Mouse (Mus musculus): Measurements from ENCODE around the gene Adamtsl4. TPM values are rescaled to one million over a fixed set of nuclear protein-coding genes. Genes with fewer than 3 reads are reported as not detected.
"Not testable (repeated sequence)": the region's sequence is repeated elsewhere in the genome, so short reads cannot be mapped to it uniquely, and the experiment has no call there.

The Adamtsl4 gene
- polyA plus RNA-seq, 1 experiment from 2014 or later = 7.0 TPM

- no peak for ATAC-seq (ENCODE audit: insufficient number of reproducible peaks, insufficient read depth, low FRiP score, low read depth)
- Histone ChIP-seq H3K9me3 (ENCODE audit: control insufficient read depth, low read length) (no peaks in the 10 kb centered on the region), H3K4me2 (ENCODE audit: low read length) (no peak overlapping the region), H3K36me3 (ENCODE audit: control insufficient read depth, insufficient read depth, low read length) (no peaks in the 10 kb centered on the region), H3K27me3 (ENCODE audit: control insufficient read depth, insufficient read depth, low read length) (no peaks in the 10 kb centered on the region), H3K9ac (ENCODE audit: low read length) (0 out of 2 replicates have a peak overlapping the region, but pooled peaks have one; percentile 13), H3K4me3 (ENCODE audit: control insufficient read depth in 1 of 2, insufficient read depth in 1 of 2, low read depth in 1 of 2, low read length in 2 of 2) (no peak overlapping the region), H3K4me1 (ENCODE audit: control insufficient read depth in 2 of 2, insufficient read depth in 2 of 2, low read length in 2 of 2) (peaks cover 42 to 63% of the 10 kb centered on the region in 2 experiments), H3K27ac (replicated peaks in 1 of 2; ENCODE audit: control insufficient read depth in 1 of 2, insufficient read depth in 1 of 2, low read depth in 2 of 2, low read length in 2 of 2) (peak overlapping the region; percentile 68 to 88)
- WGBS = 9% methylated on average over 7 of the region's 7 CpGs
Measured at GRCm38 (mm10) chr3:95696360-95696759, 8.6 kb upstream of the Adamtsl4 start.

- no peak for ATAC-seq (ENCODE audit: insufficient number of reproducible peaks, insufficient read depth, low FRiP score, low read depth)
- no peaks in the 10 kb centered on the region for H3K27me3 ChIP-seq (ENCODE audit: control insufficient read depth, insufficient read depth, low read length)
- 38% methylated on average over 3 of the region's 3 CpGs for WGBS
- no peaks in the 10 kb centered on the region for H3K36me3 ChIP-seq (ENCODE audit: control insufficient read depth, insufficient read depth, low read length)
- H3K4me1 ChIP-seq (ENCODE audit: control insufficient read depth in 2 of 2, insufficient read depth in 2 of 2, low read length in 2 of 2) = peaks cover 38 to 58% of the 10 kb centered on the region in 2 experiments
- H3K4me3 ChIP-seq (ENCODE audit: control insufficient read depth in 1 of 2, insufficient read depth in 1 of 2, low read depth in 1 of 2, low read length in 2 of 2) = no peak overlapping the region
- no peaks in the 10 kb centered on the region for H3K9me3 ChIP-seq (ENCODE audit: control insufficient read depth, low read length)
- peak overlapping the region; percentile 68 to 88 for H3K27ac ChIP-seq (replicated peaks in 1 of 2; ENCODE audit: control insufficient read depth in 1 of 2, insufficient read depth in 1 of 2, low read depth in 2 of 2, low read length in 2 of 2)
- H3K4me2 ChIP-seq (ENCODE audit: low read length) = peak overlapping the region; percentile 32
- peak overlapping the region; percentile 47 for H3K9ac ChIP-seq (ENCODE audit: low read length)
Measured at GRCm38 (mm10) chr3:95695796-95696195, 8.1 kb upstream of the Adamtsl4 start.

GRCm38 (mm10) chr3:95694808-95695703 lies 7.3 kb upstream of the Adamtsl4 start:
- no peaks in the 10 kb centered on the region for H3K36me3 ChIP-seq (ENCODE audit: control insufficient read depth, insufficient read depth, low read length)
- H3K9me3 ChIP-seq (ENCODE audit: control insufficient read depth, low read length) = no peaks in the 10 kb centered on the region
- peak overlapping the region; percentile 78 to 88 for H3K27ac ChIP-seq (replicated peaks in 1 of 2; ENCODE audit: control insufficient read depth in 1 of 2, insufficient read depth in 1 of 2, low read depth in 2 of 2, low read length in 2 of 2)
- peak overlapping the region; percentile 47 for H3K9ac ChIP-seq (ENCODE audit: low read length)
- H3K4me2 ChIP-seq (ENCODE audit: low read length) = peak overlapping the region; percentile 32
- H3K4me3 ChIP-seq (ENCODE audit: control insufficient read depth in 1 of 2, insufficient read depth in 1 of 2, low read depth in 1 of 2, low read length in 2 of 2) = no peak overlapping the region
- 48% methylated on average over 11 of the region's 11 CpGs for WGBS
- peaks cover 42 to 58% of the 10 kb centered on the region in 2 experiments for H3K4me1 ChIP-seq (ENCODE audit: control insufficient read depth in 2 of 2, insufficient read depth in 2 of 2, low read length in 2 of 2)
- ATAC-seq (ENCODE audit: insufficient number of reproducible peaks, insufficient read depth, low FRiP score, low read depth) = peak; percentile 44; the same call in 1 of the 2 replicates
- no peaks in the 10 kb centered on the region for H3K27me3 ChIP-seq (ENCODE audit: control insufficient read depth, insufficient read depth, low read length)

DNA sequence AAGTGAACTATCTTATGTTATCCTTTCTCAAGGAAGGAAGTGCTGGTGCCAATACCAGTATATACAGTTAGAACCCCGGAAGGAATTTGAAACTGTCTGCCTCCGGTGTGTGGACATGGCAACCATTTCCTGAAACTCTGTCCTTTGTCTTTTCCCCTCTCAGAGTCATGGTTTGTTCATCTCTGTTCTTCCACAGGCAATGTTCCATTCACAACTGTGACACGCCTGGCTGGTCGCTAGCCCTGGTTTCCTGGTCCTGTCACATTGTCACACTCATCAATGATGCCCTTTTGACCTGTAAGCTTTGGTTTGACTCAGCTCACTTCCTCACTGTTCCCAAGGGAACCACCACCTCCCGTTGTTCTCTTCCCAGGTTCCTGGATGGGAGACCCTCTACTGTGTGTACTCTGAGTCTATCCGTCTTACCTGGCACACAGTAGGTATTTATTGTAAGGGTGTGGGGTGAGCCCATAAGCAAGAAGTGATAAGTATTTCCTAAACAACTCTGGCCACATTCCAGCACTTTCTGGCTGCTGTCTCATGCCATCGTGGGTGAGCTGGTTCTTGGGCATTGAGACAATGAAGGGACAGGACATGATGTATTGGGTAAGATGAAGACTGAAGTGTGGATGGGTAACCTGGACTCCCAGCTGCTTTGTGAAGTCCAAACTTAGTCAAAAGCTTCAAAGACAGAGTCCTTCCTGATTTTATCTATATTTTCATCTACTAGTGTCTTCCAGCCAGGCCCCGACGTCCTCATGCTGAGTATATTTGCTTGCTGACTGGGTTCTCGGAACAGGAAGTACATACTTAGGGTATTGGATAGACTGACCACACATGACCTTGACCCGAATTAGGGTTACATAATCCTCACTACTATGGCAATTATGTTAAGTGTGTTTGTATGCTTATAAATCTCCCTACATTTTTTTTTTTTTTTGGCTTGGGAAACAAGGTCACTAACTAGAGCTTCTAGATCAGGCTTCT lies 6.4 kb upstream of the Adamtsl4 start:
- Histone ChIP-seq H3K9ac (ENCODE audit: low read length) (no peak overlapping the region), H3K4me3 (ENCODE audit: control insufficient read depth in 1 of 2, insufficient read depth in 1 of 2, low read depth in 1 of 2, low read length in 2 of 2) (no peak overlapping the region), H3K27ac (replicated peaks in 1 of 2; ENCODE audit: control insufficient read depth in 1 of 2, insufficient read depth in 1 of 2, low read depth in 2 of 2, low read length in 2 of 2) (peak overlapping the region; percentile 81 to 88), H3K36me3 (ENCODE audit: control insufficient read depth, insufficient read depth, low read length) (no peaks in the 10 kb centered on the region), H3K27me3 (ENCODE audit: control insufficient read depth, insufficient read depth, low read length) (no peaks in the 10 kb centered on the region), H3K4me1 (ENCODE audit: control insufficient read depth in 2 of 2, insufficient read depth in 2 of 2, low read length in 2 of 2) (peaks cover 46 to 64% of the 10 kb centered on the region in 2 experiments), H3K4me2 (ENCODE audit: low read length) (no peak overlapping the region), H3K9me3 (ENCODE audit: control insufficient read depth, low read length) (no peaks in the 10 kb centered on the region)
- 48% methylated on average over 11 of the region's 11 CpGs for WGBS
- ATAC-seq (ENCODE audit: insufficient number of reproducible peaks, insufficient read depth, low FRiP score, low read depth) = no peak; the same call in 1 of the 2 replicates

GRCm38 (mm10) chr3:95692677-95693076 lies 5.0 kb upstream of the Adamtsl4 start:
- Histone ChIP-seq H3K9ac (ENCODE audit: low read length) (no peak overlapping the region), H3K4me3 (ENCODE audit: control insufficient read depth in 1 of 2, insufficient read depth in 1 of 2, low read depth in 1 of 2, low read length in 2 of 2) (no peak overlapping the region), H3K4me1 (ENCODE audit: control insufficient read depth in 2 of 2, insufficient read depth in 2 of 2, low read length in 2 of 2) (peaks cover 53 to 79% of the 10 kb centered on the region in 2 experiments), H3K27ac (replicated peaks in 1 of 2; ENCODE audit: control insufficient read depth in 1 of 2, insufficient read depth in 1 of 2, low read depth in 2 of 2, low read length in 2 of 2) (peak overlapping the region; percentile 75 to 81), H3K27me3 (ENCODE audit: control insufficient read depth, insufficient read depth, low read length) (no peaks in the 10 kb centered on the region), H3K9me3 (ENCODE audit: control insufficient read depth, low read length) (no peaks in the 10 kb centered on the region), H3K36me3 (ENCODE audit: control insufficient read depth, insufficient read depth, low read length) (no peaks in the 10 kb centered on the region), H3K4me2 (ENCODE audit: low read length) (0 out of 2 replicates have a peak overlapping the region, but pooled peaks have one; percentile 0)
- peak; percentile 76 for ATAC-seq (ENCODE audit: insufficient number of reproducible peaks, insufficient read depth, low FRiP score, low read depth)
- 25% methylated on average over 6 of the region's 6 CpGs for WGBS

GRCm38 (mm10) chr3:95690552-95690951 lies 2.8 kb upstream of the Adamtsl4 start:
- Histone ChIP-seq H3K4me1 (ENCODE audit: control insufficient read depth in 2 of 2, insufficient read depth in 2 of 2, low read length in 2 of 2) (peaks cover 54 to 86% of the 10 kb centered on the region in 2 experiments), H3K9ac (ENCODE audit: low read length) (peak overlapping the region; percentile 51; the same call in 1 of the 2 replicates), H3K4me2 (ENCODE audit: low read length) (peak overlapping the region; percentile 44), H3K27ac (replicated peaks in 1 of 2; ENCODE audit: control insufficient read depth in 1 of 2, insufficient read depth in 1 of 2, low read depth in 2 of 2, low read length in 2 of 2) (peak overlapping the region; percentile 67 to 88)
- H3K9me3 ChIP-seq (ENCODE audit: control insufficient read depth, low read length); H3K4me3 ChIP-seq (ENCODE audit: control insufficient read depth in 1 of 2, insufficient read depth in 1 of 2, low read depth in 1 of 2, low read length in 2 of 2); H3K36me3 ChIP-seq (ENCODE audit: control insufficient read depth, insufficient read depth, low read length); ATAC-seq (ENCODE audit: insufficient number of reproducible peaks, insufficient read depth, low FRiP score, low read depth); H3K27me3 ChIP-seq (ENCODE audit: control insufficient read depth, insufficient read depth, low read length): not testable (repeated sequence)
- 87% methylated on average over 2 of the region's 2 CpGs for WGBS

DNA sequence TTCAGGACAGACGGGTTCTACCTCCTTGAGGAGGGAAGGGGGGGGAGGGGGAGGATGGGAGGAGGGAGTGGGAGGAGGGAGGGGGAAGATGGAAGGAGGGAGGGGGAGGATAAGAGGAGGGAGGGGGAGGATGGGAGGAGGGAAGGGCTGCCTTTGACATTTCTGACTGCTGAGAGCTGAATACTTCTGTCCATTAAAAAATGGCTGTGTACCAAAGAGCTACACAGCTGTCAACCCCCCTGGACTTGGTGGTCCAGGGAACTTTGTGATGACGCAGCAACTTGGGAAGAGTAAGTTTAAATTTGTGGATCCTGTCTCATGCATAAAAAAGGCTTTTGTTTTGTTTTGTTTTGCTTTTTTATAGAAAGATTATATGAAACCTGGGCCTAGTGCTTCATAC lies 2.2 kb upstream of the Adamtsl4 start:
- WGBS = 10% methylated on average over 2 of the region's 2 CpGs

More for the DNA sequence above, 2.2 kb upstream of the Adamtsl4 start:
- H3K36me3 ChIP-seq (ENCODE audit: control insufficient read depth, insufficient read depth, low read length) = no peaks in the 10 kb centered on the region
- peak overlapping the region; percentile 51 for H3K9ac ChIP-seq (ENCODE audit: low read length)
- peak overlapping the region; percentile 44 for H3K4me2 ChIP-seq (ENCODE audit: low read length)
- no peaks in the 10 kb centered on the region for H3K9me3 ChIP-seq (ENCODE audit: control insufficient read depth, low read length)
- no peaks in the 10 kb centered on the region for H3K27me3 ChIP-seq (ENCODE audit: control insufficient read depth, insufficient read depth, low read length)
- no peak for ATAC-seq (ENCODE audit: insufficient number of reproducible peaks, insufficient read depth, low FRiP score, low read depth)
- H3K4me3 ChIP-seq (ENCODE audit: control insufficient read depth in 1 of 2, insufficient read depth in 1 of 2, low read depth in 1 of 2, low read length in 2 of 2) = no peak overlapping the region
- H3K27ac ChIP-seq (replicated peaks in 1 of 2; ENCODE audit: control insufficient read depth in 1 of 2, insufficient read depth in 1 of 2, low read depth in 2 of 2, low read length in 2 of 2) = peak overlapping the region; percentile 83 to 88
- H3K4me1 ChIP-seq (ENCODE audit: control insufficient read depth in 2 of 2, insufficient read depth in 2 of 2, low read length in 2 of 2) = peaks cover 53 to 84% of the 10 kb centered on the region in 2 experiments
